Mouse (Mus musculus): ENCODE data around the gene Agbl4. TPM values are rescaled to one million over a fixed set of nuclear protein-coding genes. Genes with fewer than 3 reads are reported as not detected.
A peak's percentile ranks its signal among the peaks of the same experiment; 100 is the strongest.

Gene Agbl4
- total and polyA plus RNA-seq, 3 experiments = not detected

GRCm38 (mm10) chr4:111432417-111432816 lies 1035.0 kb downstream of the Agbl4 start:
- Histone ChIP-seq H3K79me2 (replicated peaks; ENCODE audit: control insufficient read depth, extremely low read depth, insufficient read depth, poor library complexity, severe bottlenecking) (peaks cover 19% of the 10 kb centered on the region; the same call in 1 of the 2 replicates), H3K36me3 (replicated peaks in 1 of 2; ENCODE audit: control insufficient read depth in 1 of 2, insufficient read depth in 1 of 2, low read length in 1 of 2) (peaks cover 52 to 75% of the 10 kb centered on the region in 2 experiments), H3K4me2 (ENCODE audit: insufficient read depth, low read depth, poor library complexity, severe bottlenecking) (no peak overlapping the region), H3K4me3 (replicated peaks in 1 of 3; ENCODE audit: low read depth in 2 of 3, low read length in 2 of 3, poor library complexity in 1 of 3) (no peak overlapping the region), H3K4me1 (ENCODE audit: control insufficient read depth in 1 of 2, insufficient read depth in 2 of 2) (peaks cover 12 to 32% of the 10 kb centered on the region in 2 experiments; a peak in 3 of 4 replicates), H3K9me3 (replicated peaks; ENCODE audit: low read length) (no peaks in the 10 kb centered on the region), H3K27me3 (replicated peaks) (no peaks in the 10 kb centered on the region), H3K27ac (ENCODE audit: insufficient read depth, low read depth) (no peak overlapping the region; the same call in 1 of the 2 replicates), H3K9ac (ENCODE audit: insufficient read depth, low read depth) (no peak overlapping the region)
- TF ChIP-seq SMC3 (IDR thresholded peaks at IDR 0.05; ENCODE audit: low read depth, low read length) (no peak), MAX (IDR thresholded peaks at IDR 0.05; ENCODE audit: low read length) (0 out of 2 replicates have a peak, but pooled peaks have one; percentile 17)
- in situ Hi-C loops (cut with MboI; ENCODE audit: low pct_ligation_motif_present, low pct_unique_long_range_greater_than_20kb, low sequenced_read_pairs) (no loop called here), dilution Hi-C loops (cut with MboI; ENCODE audit: extremely low pct_ligation_motif_present, extremely low pct_unique_long_range_greater_than_20kb, low sequenced_read_pairs) (no loop called here)
- DNase-seq (ENCODE audit: extremely low read depth) = no peak

- H3K27ac ChIP-seq (ENCODE audit: insufficient read depth, low read depth) = peak overlapping the region; percentile 95
- H3K27me3 ChIP-seq (replicated peaks) = no peaks in the 10 kb centered on the region
- in situ Hi-C loops (cut with MboI; ENCODE audit: low pct_ligation_motif_present, low pct_unique_long_range_greater_than_20kb, low sequenced_read_pairs) = no loop called here
- peak overlapping the region in 1 of 3 experiments; percentile 9 for H3K4me3 ChIP-seq (replicated peaks in 1 of 3; ENCODE audit: low read depth in 2 of 3, low read length in 2 of 3, poor library complexity in 1 of 3)
- peaks cover 44 to 58% of the 10 kb centered on the region in 2 experiments for H3K4me1 ChIP-seq (ENCODE audit: control insufficient read depth in 1 of 2, insufficient read depth in 2 of 2)
- dilution Hi-C loops (cut with MboI; ENCODE audit: extremely low pct_ligation_motif_present, extremely low pct_unique_long_range_greater_than_20kb, low sequenced_read_pairs) = no loop called here
- H3K9me3 ChIP-seq (replicated peaks; ENCODE audit: low read length) = no peaks in the 10 kb centered on the region
- DNase-seq (ENCODE audit: extremely low read depth) = peak; percentile 83
- peaks cover 30 to 31% of the 10 kb centered on the region in 2 experiments for H3K36me3 ChIP-seq (replicated peaks in 1 of 2; ENCODE audit: control insufficient read depth in 1 of 2, insufficient read depth in 1 of 2, low read length in 1 of 2)
- H3K9ac ChIP-seq (ENCODE audit: insufficient read depth, low read depth) = peak overlapping the region; percentile 80
- peaks cover 10% of the 10 kb centered on the region for H3K79me2 ChIP-seq (replicated peaks; ENCODE audit: control insufficient read depth, extremely low read depth, insufficient read depth, poor library complexity, severe bottlenecking)
- H3K4me2 ChIP-seq (ENCODE audit: insufficient read depth, low read depth, poor library complexity, severe bottlenecking) = peak overlapping the region; percentile 68
- TF ChIP-seq MXI1 (IDR thresholded peaks at IDR 0.05; ENCODE audit: low read depth, low read length) = no peak
- no peak for TF ChIP-seq ZMIZ1 (IDR thresholded peaks at IDR 0.05; ENCODE audit: low read depth, low read length)
- TF ChIP-seq POLR2AphosphoS2 (IDR thresholded peaks at IDR 0.05; ENCODE audit: low read depth, low read length) = no peak
- peak; percentile 75 for TF ChIP-seq ETS1 (conservative IDR thresholded peaks at IDR 0.05; ENCODE audit: low read depth, low read length)
- no peak; the same call in none of the 2 replicates for TF ChIP-seq RAD21 (IDR thresholded peaks at IDR 0.05; ENCODE audit: low read depth, low read length)
- no peak; the same call in 1 of the 2 replicates for TF ChIP-seq ZNF384 (IDR thresholded peaks at IDR 0.05; ENCODE audit: low read depth, low read length)
- no peak for TF ChIP-seq JUND (conservative IDR thresholded peaks at IDR 0.05; ENCODE audit: low read depth, low read length)
- TF ChIP-seq NELFE (IDR thresholded peaks at IDR 0.05; ENCODE audit: low read depth, low read length) = peak; percentile 60; the same call in 1 of the 2 replicates
- TF ChIP-seq MAZ (IDR thresholded peaks at IDR 0.05; ENCODE audit: low read depth, low read length) = no peak
- TF ChIP-seq USF2 (conservative IDR thresholded peaks at IDR 0.05; ENCODE audit: low read depth, low read length) = no peak
- TF ChIP-seq E2F4 (IDR thresholded peaks at IDR 0.05; ENCODE audit: insufficient replicate concordance, low read depth, low read length) = no peak
- TF ChIP-seq CHD1 (IDR thresholded peaks at IDR 0.05; ENCODE audit: low read depth, low read length) = peak; percentile 68
- TF ChIP-seq TBP (conservative IDR thresholded peaks at IDR 0.05; ENCODE audit: low read depth, low read length) = peak; percentile 80
- TF ChIP-seq HCFC1 (IDR thresholded peaks at IDR 0.05; ENCODE audit: low read depth, low read length) = no peak
- no peak for TF ChIP-seq KAT2A (IDR thresholded peaks at IDR 0.05; ENCODE audit: insufficient replicate concordance, low read length)
- TF ChIP-seq CHD2 (IDR thresholded peaks at IDR 0.05; ENCODE audit: low read length) = peak; percentile 45
- TF ChIP-seq EP300 (IDR thresholded peaks at IDR 0.05; ENCODE audit: low read length) = peak; percentile 80
- TF ChIP-seq USF1 (IDR thresholded peaks at IDR 0.05; ENCODE audit: low read depth, low read length) = no peak
- no peak for TF ChIP-seq PAX5 (IDR thresholded peaks at IDR 0.05; ENCODE audit: low read length)
- TF ChIP-seq IRF4 (IDR thresholded peaks at IDR 0.05; ENCODE audit: low read depth, low read length) = peak; percentile 84
- peak; percentile 77 for TF ChIP-seq RCOR1 (conservative IDR thresholded peaks at IDR 0.05; ENCODE audit: low read depth, low read length)
- TF ChIP-seq MYC (IDR thresholded peaks at IDR 0.05; ENCODE audit: low read depth, low read length) = no peak; the same call in 1 of the 2 replicates
- peak; percentile 70 for TF ChIP-seq BHLHE40 (IDR thresholded peaks at IDR 0.05; ENCODE audit: low read depth, low read length)
- TF ChIP-seq MAFK (IDR thresholded peaks at IDR 0.05; ENCODE audit: insufficient replicate concordance, low read length) = 0 out of 2 replicates have a peak, but pooled peaks have one; percentile 34
- TF ChIP-seq ZKSCAN1 (IDR thresholded peaks at IDR 0.05; ENCODE audit: borderline replicate concordance, low read depth, low read length) = no peak
- TF ChIP-seq ZC3H11A (IDR thresholded peaks at IDR 0.05; ENCODE audit: low read depth, low read length) = no peak
- no peak for TF ChIP-seq SIN3A (IDR thresholded peaks at IDR 0.05; ENCODE audit: low read length)
- no peak for TF ChIP-seq MAX (IDR thresholded peaks at IDR 0.05; ENCODE audit: low read length)
- no peak for TF ChIP-seq NRF1 (IDR thresholded peaks at IDR 0.05; ENCODE audit: low read depth, low read length)
- no peak for TF ChIP-seq CTCF (conservative IDR thresholded peaks at IDR 0.05 in 1 of 2, IDR thresholded peaks at IDR 0.05 in 1 of 2; ENCODE audit: low read depth in 2 of 2, low read length in 2 of 2)
- TF ChIP-seq SMC3 (IDR thresholded peaks at IDR 0.05; ENCODE audit: low read depth, low read length) = peak; percentile 25; the same call in 1 of the 2 replicates
- TF ChIP-seq JUN (IDR thresholded peaks at IDR 0.05; ENCODE audit: insufficient read depth, low read depth, low read length) = 0 out of 2 replicates have a peak, but pooled peaks have one; percentile 7
- TF ChIP-seq POLR2A (IDR thresholded peaks at IDR 0.05; ENCODE audit: low read depth, low read length) = peak; percentile 69
These were observed 1044.2 kb downstream of the Agbl4 start for GRCm38 (mm10) chr4:111441709-111442108.
